Mouse (Mus musculus) urinary bladder, adult 18-20 months (tissue): Measurements from ENCODE around the gene Cntnap5a.
"Not testable (repeated sequence)": the region's sequence is repeated elsewhere in the genome, so short reads cannot be mapped to it uniquely, and the experiment has no call there.

Experiments
- DNase-seq, 2 experiments: peaks; one replicate each; pipeline ENCODE4 v3.0.0; 2022; ENCODE audit warnings: low spot score in 2 of 2, mixed read lengths in 2 of 2

The Cntnap5a gene

DNA sequence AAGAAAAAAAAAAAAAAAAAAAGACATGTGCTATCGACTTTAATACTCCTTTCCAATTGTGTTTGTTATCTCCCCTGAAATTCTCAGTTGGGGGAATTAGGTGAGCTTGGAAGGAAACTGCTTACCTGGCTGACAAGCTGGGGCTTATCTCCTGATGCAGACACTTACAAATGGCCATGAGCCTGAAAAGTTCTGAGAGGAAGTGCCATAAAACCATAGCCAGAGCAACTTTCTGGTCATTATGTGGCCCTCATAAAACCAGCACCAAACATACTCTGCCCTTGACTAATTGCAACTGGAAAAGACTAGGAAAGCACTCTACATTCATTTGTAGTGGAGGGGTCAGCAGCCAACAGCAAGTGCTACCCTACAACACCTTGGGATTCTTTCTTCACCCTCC is 359.5 kb downstream of the Cntnap5a start:
- DNase-seq, result no peak

DNA sequence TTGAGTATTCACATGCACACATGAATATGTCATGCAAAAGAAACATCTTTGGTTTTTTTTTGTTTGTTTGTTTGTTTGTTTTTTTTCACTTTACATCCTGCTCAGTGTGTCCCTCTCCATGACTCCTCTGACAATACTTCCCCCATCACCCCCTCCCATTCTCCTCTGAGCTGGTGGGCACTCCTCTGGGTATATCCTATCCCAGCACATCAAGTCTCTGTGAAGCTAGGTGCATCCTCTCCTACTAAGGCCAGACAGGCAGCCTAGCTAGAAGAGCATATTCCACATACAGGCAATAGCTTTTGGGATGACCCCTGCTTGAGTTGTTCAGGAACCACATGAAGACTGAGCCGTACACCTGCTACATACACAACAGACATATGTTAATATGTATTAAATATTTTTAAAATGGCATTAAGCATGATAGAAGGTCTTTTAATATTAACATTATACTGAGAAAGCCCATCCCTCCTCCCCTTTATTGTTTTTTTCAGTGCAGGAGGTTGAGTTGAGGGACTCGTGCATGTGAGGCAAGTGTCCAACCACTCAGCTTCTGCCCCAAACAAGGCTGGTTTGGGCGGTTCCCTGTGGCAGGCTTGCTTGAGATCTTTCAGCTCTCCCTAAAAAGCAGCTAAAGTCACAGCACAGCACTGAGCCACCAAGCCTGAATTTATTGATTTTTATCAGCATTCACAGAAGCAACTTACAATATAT is 422.6 kb downstream of the Cntnap5a start:
- no peak for DNase-seq

- DNase-seq, result no peak
Measured at GRCm38 (mm10) chr1:116107724-116108058, 423.1 kb downstream of the Cntnap5a start.

DNA sequence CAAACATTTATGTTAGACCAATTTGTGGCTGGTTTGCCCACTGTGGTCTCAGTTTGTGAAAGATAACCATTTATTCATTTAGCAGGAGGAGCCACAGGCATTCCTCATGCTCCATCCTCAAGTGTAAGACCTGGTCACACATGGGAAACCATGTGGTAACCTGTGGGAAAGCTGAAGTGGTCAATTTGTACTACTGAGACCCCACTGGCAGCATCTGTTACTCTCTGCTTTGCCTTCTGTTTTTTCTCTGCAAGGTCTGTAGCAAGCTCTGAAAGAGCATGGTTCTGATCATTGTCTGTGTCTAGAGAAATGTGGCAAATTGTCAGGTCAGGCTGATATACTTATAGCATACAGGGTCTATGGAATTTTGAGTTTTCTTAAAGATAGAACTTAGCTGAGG is 423.8 kb downstream of the Cntnap5a start:
- DNase-seq, result no peak

GRCm38 (mm10) chr1:116125767-116126166 is 441.2 kb downstream of the Cntnap5a start:
- no peak for DNase-seq

DNA sequence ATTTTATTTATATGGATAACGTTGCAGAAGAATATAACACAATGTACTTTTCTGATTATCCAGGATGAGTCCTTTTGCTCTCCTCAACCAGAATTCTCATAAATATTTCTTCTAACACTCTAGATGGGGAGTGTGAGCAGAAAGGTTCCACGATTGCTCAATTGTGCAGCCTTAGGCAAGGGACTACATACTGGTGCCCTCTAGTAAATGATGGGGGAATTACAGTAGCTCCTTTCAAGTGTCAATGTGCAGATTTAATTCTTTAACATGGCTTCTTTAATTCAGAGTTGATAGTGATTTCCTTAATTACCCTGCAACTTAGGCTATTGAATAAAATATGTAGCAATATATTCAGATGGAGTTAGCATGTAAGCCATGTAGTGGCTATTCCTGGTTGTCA is 442.5 kb downstream of the Cntnap5a start:
- no peak for DNase-seq

GRCm38 (mm10) chr1:116128450-116129246 is 444.1 kb downstream of the Cntnap5a start:
- DNase-seq, result no peak

GRCm38 (mm10) chr1:116132471-116132870 is 447.9 kb downstream of the Cntnap5a start:
- DNase-seq, result no peak

DNA sequence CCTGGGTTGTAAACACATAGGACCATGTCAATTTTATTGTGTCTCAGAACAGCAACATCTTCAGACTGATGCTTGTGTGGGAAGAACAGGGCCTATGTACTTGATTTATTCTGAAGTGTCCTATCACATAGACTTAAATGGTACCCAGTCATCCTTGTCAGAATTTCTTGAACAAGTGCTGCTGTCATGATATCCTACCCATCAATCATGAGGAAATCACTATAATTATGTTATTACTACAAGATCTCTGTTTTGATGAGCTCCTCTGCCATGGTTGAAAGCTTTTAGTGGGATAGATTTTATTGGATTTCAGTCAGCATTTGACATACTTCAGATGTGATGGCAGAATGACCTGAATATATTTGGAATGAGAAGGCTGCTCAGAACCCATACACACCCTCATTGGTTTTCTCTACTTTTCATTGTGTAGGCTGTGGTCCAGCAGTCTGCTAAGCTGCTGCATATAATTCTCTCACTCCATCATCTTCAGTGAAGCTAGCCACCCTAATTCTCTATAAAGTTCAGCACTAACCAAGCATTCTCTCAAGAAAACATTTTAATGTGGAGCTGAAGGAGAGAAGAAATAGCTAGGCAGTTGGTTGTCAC is 465.3 kb downstream of the Cntnap5a start:
- no peak for DNase-seq

- DNase-seq, result no peak
Measured at GRCm38 (mm10) chr1:116184471-116184870, 499.9 kb downstream of the Cntnap5a start.

GRCm38 (mm10) chr1:116188142-116188541 is 503.6 kb downstream of the Cntnap5a start:
- DNase-seq, result not testable (repeated sequence)

- DNase-seq, result no peak
Measured at GRCm38 (mm10) chr1:116192299-116192698, 507.7 kb downstream of the Cntnap5a start.

DNA sequence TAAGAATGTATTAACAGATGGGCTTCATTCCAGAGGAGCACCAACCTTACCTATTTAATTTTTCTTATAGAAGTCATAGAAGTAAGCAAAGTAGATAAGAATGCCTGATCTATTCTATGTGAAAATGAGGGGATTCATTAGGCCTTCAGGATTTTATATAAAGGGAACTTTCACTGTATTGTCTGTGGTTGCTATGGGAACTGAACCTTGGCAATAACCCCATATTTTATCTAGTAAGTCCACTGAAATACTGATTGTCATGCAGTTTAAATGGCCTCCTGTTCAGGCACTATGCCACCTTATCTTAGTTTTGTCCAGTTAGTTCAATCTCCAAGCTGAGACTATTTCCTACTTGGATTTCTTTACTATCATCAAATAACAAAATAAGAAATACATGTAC is 532.3 kb downstream of the Cntnap5a start:
- DNase-seq, result no peak

DNA sequence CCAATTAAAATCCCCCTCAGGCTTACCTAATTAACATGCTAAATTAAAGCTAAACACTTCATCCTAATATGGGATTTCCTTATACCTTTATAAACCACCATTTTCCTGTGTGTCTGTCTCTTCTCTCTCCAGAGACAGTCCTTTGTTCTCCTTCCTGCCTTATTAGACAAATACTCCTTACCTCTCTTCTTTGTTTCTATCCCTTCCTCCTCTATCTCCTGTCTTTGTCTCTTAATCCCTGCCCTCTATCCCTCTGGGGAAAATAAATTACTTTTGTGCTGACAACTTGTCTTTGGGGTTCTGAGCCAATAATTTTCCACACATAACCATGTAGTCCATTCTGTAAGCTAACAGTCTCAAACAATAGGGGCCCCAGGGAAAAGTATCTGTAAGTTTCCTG is 556.0 kb downstream of the Cntnap5a start:
- no peak for DNase-seq

DNA sequence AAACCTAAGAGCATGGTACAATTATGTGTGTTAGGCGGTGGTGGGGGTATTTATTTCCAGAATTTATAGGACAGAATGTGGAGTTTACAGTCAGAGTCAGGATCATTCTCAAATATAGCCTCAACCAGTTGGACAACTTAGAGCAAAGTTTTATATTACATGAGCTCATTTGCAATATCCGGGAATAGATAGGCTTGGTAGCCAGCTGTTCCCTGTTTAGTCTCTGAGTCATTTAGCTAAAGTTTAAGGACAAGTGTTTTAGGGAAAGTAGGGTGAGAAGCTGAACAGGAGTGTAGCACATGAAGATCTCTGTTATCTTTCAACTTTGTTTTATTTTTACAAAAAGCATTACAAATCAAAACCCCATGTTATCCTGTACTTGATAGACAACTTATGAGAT is 559.3 kb downstream of the Cntnap5a start:
- DNase-seq, result no peak

GRCm38 (mm10) chr1:116281144-116281543 is 596.6 kb downstream of the Cntnap5a start:
- DNase-seq, result no peak

- DNase-seq, result no peak
Measured at GRCm38 (mm10) chr1:116283968-116284367, 599.4 kb downstream of the Cntnap5a start.

DNA sequence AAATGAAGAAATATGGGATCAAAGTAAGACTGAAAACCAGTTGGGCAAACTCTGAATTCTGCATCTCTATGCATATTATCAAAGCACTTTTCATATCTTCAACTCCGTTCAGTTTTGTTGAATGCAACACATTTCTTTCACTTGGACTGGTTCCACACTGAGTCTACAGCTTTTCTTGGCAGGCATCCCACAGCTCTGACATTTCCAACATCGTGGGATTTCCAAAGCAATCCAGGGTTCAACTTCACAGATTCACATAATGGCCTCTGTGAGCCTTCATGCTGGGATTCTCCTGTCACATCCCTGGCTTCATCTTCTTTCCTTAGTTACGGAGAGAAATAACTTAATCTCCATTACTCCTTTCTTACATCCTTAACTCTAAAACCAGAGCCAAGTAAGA is 622.0 kb downstream of the Cntnap5a start:
- no peak for DNase-seq

DNA sequence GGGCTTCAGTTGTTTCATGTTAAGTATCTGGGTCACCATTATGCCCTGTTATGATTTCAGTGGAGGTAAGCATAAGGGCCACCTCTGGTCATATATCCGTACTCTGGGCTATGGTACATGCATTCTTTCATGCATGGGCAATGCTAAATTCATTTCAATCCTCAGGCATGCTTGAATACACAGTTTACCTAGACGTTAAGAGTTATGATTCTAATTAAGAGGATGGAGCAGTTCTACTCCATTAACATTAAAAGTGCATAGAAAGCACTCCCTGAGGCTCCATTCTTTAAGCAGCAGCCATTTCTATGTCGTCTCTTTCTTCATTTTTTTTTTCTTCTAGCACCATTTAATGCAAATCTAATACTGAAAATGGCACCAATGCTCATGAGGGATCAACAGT is 627.0 kb downstream of the Cntnap5a start:
- no peak for DNase-seq

- no peak for DNase-seq
Measured at GRCm38 (mm10) chr1:116313269-116313668, 628.7 kb downstream of the Cntnap5a start.

DNA sequence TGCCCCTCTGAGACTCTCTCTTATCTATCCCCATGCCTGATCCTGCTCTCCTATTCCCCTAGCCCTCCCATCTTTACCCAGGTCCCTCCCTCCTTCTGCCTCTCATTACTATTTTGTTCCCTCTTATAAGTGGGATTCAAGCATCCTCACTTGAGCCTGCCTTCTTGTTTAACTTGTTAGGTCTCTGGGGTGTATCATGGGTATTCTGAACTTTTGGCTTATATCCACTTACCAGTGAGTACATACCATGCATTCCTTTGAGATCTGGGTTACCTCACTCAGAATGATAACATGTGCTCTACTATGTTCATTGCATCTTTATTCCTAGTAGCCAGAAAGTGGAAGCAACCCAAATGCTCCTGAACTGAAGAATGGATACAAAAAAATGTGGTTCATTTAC is 639.9 kb downstream of the Cntnap5a start:
- DNase-seq, result no peak

DNA sequence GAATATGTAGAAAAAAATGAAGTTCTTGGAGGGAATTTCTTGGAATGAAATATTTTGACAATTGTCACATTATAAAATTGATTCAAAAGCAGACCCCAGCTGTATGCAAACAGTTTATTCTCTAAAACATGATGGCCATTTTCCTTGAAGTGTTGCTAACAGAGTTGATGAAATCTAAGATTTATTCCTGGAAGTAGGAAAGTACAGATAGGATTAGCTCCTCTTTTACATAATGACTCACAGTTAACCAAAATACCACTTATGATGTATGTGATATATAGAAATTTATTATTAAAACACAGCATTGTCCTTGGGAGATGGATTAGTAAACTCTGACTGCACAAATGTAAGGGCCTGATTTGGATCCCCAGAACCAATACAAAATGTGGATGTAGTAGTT is 669.1 kb downstream of the Cntnap5a start:
- no peak for DNase-seq

DNA sequence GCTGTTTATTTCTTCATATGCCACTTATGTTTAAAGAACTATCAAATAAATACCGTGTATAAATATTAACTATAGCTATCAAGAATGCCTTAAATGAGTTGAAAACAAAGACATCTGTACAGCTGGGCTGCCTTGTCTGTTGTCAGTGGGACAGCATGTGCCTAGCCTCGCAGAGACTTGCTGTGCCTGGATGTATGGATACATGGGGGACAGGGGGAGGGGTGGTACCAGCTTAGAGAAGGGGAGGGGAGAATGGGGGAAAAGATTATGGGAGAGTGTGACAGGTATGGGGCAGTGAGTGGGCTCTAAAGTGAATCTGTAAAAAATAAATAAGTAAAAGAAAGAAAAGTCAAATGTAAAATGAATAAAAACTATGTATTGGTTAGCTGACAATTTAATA is 681.0 kb downstream of the Cntnap5a start:
- no peak for DNase-seq
